Mouse (Mus musculus) cerebellum, adult 2 months (tissue): ENCODE measurements around the gene Rpl18a.

Experiments used
- CTCF ChIP-seq: fragments of 200-500 bp; IDR thresholded peaks from 2 replicates; pipeline ENCODE4 v1.5.1; 2011; ENCODE audit warnings: low read depth, mild to moderate bottlenecking, control low read depth, low read length, moderate library complexity, borderline replicate concordance; ENCODE audit not compliant: insufficient read depth
- POLR2A ChIP-seq: fragments of 200-500 bp; IDR thresholded peaks from 2 replicates; pipeline ENCODE4 v1.6.1; 2011; ENCODE audit warnings: low read length, control low read depth, borderline replicate concordance; ENCODE audit not compliant: insufficient read depth

GRCm38 (mm10) chr8:70925754-70926153 lies 28.5 kb upstream of the Rpl18a start:
- TF ChIP-seq CTCF (no peak), POLR2A (no peak)
